Mouse (Mus musculus) kidney, adult 2 months (tissue): ENCODE data around the gene Hps6.

Experiments
- CTCF ChIP-seq: fragments of 200-500 bp; conservative IDR thresholded peaks from 2 replicates; pipeline ENCODE4 v1.5.1; 2011; ENCODE audit warnings: low read depth, mild to moderate bottlenecking, control low read depth, low read length, moderate library complexity, mixed read lengths; ENCODE audit not compliant: insufficient read depth, insufficient read length
- POLR2A ChIP-seq: fragments of 200-500 bp; IDR thresholded peaks from one replicate; pipeline ENCODE4 v1.6.1; 2011; ENCODE audit warnings: low read depth, low read length, control low read depth

- TF ChIP-seq POLR2A (no peak), CTCF (no peak)
Measured at GRCm38 (mm10) chr19:46035971-46036370, 32.7 kb downstream of the Hps6 start.
